Mouse (Mus musculus): Measurements from ENCODE around the gene C2cd2. TPM values are rescaled to one million over a fixed set of nuclear protein-coding genes. Genes with fewer than 3 reads are reported as not detected.

Gene C2cd2
- total RNA-seq, 1 experiment from 2014 or later, result 7.4 TPM

DNA sequence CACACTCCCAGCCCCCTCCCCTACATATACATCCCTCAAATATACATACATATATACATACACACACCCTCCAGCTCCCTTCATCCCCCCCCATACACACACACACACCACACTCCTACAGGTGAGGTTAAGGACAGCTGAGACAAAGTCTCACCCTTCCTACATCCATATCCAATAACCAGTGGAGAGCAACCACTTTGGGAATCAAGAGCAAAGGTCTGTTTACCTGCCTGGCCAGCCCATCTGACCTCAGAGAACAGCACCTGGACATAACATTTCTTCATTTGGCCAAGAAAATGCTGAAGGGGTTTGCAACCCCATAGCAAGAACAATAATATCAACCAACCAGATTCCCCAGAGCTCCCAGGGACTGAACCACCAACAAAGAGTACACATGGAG lies 56.1 kb downstream of the C2cd2 start:
- no peak for ATAC-seq (ENCODE audit: extremely low read depth, insufficient number of reproducible peaks, low FRiP score, poor library complexity, severe bottlenecking)

DNA sequence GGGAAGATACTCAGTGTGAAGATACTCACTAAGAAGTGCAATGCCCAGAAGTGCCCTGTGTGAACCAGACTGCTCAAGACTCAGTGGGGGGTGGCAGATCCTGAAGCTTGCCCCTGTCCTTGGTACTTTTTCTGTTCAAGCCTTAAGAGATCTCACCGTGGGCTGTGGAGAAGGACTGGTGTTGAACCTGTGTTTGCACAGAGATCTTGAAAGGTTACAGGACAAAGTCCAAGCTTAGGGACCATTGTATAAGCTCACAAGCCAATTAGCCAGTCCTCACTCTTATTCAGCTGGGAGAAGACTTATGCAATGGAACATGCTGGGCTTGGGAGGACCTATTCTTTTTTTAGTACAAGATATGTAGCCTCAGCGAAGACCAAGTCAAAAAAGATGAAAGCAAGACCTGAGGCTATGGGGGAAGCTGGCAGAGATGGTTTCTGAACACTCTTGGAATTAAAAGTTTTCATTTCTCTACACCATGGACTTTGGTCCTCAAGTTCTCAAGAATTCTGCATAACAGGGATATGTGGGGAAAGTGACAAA lies 56.9 kb downstream of the C2cd2 start:
- ATAC-seq (ENCODE audit: extremely low read depth, insufficient number of reproducible peaks, low FRiP score, poor library complexity, severe bottlenecking), result no peak

DNA sequence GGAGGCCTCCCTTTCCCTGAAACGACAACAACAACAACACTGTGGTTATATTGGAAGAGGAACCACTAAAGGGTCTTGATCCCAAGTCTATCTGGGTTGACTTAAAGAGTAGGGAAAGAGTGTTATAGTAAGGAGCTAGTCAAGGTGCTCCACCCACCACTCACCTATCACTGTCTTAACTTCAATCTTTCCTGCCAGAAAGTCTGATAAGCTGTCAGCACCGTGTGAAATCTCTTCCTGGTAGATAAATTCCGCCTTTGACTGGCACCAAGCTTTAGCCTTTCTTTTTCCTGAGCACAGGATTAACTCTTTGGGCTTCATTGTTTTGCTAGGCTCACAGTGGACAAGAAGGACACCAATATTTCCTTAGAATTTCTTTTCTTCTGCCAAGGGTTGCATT lies 58.4 kb downstream of the C2cd2 start:
- ATAC-seq (ENCODE audit: extremely low read depth, insufficient number of reproducible peaks, low FRiP score, poor library complexity, severe bottlenecking), result no peak

DNA sequence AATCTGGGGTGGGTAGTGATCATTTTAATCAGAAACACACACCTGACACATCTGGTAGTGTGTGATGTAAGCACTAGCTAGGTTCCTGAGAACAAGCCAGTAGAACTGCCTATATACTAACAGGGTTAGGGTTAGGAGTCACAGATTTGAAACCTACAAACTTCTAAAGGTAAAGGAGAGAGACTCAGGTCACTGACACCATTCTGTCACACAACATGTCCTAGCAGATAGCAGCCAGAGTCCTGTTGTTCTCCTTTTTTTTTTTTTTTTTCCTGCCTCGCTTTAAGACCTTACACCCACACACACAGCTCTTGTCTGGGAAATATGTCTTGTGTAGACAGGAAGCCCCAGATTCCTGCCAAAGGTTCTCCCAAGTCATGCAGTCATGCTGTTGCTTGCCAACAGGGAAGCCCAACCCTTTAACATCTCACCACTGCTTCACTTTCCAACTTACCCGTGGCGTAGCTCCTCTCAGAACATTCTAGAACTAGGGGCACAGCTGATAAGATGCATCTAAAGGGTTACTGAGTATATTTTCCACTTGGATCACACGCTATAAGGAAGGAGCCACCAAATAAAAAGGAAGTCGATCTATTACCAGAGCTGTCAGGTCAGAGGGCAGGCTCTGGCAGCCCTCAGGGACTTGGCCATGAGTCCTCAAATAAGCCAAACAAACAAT lies 64.9 kb downstream of the C2cd2 start:
- ATAC-seq (ENCODE audit: extremely low read depth, insufficient number of reproducible peaks, low FRiP score, poor library complexity, severe bottlenecking), result no peak

DNA sequence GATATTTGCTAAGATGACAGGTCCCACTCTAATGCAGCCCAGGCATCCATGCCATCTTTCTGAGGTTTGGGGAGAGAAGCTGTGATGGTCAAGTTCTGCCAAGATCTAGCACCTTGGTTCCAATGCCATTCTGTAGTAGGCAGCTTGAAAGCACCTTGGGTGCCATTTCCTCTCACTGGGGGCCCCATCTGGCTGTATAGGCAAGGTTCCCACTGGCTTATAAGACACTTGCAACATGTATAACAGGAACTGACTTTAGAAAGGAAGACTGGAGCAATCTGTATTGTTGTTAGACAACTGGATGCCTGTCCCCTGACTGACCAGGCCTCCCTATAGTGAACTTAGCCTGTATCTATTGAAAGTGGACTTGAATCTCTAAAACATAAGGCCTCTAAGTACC lies 74.6 kb downstream of the C2cd2 start:
- ATAC-seq (ENCODE audit: extremely low read depth, insufficient number of reproducible peaks, low FRiP score, poor library complexity, severe bottlenecking), result no peak

DNA sequence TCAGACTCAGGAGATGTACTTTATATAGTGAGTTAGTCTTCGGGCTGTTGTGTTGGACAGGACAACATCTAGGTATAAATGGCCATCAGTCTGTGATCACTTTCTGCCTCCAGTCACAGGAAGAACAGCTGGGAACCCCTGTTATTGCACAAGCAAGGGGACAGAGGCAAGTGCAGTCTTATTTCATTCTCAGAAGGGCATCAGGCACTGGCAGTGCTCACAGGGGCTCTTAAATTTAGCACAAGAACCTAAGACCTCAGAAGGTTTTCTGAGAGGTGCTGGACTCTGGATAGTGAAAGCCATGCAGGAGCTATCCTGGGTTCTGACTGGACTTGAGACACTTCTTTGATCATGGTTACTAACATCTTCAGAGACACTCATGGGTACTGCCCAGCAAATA lies 78.7 kb downstream of the C2cd2 start:
- no peak for ATAC-seq (ENCODE audit: extremely low read depth, insufficient number of reproducible peaks, low FRiP score, poor library complexity, severe bottlenecking)

DNA sequence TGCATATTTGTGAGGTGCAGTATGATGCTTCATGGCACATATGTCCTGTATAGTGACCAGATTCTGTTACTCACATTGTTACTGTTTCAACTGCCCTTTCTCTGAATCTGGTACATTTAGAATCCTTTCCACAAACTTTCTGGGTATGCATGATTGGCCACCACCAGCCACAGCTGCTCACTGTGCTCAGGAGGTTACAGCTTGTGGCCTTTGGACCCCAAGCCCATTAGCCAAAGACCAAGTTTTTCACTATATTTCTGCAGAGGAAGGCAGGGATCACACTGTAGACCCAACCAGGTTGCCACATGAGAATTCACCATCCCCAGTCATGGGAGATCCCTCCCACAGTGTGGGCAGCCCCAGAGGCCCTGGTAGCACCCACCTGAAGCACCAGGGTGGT lies 79.5 kb downstream of the C2cd2 start:
- no peak for ATAC-seq (ENCODE audit: extremely low read depth, insufficient number of reproducible peaks, low FRiP score, poor library complexity, severe bottlenecking)

DNA sequence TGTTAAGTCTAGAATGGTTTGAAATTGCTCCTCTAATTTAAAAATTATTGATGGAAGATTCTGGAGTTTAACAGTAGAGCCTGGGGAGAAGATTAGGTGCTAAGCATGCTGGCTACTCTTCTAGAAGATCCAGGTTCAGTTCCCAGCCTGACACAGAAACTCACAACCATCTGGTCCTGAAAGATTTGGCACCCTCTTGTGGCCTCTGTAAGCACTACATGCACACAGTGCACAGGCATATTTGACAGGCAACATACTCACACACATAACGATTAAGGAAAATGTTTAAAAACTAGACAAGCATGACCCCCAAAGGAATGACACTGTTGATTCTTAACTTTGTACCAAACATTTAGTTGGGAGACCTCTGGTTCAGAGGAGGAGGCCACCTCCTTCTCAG lies 83.3 kb downstream of the C2cd2 start:
- peak; percentile 60; the same call in 1 of the 2 replicates for ATAC-seq (ENCODE audit: extremely low read depth, insufficient number of reproducible peaks, low FRiP score, poor library complexity, severe bottlenecking)

DNA sequence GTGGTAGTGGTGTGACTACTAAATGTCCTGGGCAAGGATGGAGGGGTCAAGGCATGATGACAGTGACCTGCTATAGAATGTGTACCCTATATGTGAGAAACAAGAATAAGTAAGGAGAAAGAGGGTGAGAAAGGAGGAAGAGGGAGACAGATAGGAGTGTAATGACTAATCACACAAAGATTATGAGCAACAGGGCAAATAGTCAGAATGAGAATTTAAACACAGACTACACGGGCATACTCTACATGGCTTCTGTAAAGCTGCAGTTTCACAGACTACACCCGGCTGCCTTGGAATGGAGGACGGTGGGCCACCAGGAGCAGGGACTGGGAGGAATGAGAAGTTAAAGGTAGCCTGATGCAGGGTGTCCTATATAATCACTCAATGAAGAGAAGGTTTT lies 84.9 kb downstream of the C2cd2 start:
- ATAC-seq (ENCODE audit: extremely low read depth, insufficient number of reproducible peaks, low FRiP score, poor library complexity, severe bottlenecking), result no peak

DNA sequence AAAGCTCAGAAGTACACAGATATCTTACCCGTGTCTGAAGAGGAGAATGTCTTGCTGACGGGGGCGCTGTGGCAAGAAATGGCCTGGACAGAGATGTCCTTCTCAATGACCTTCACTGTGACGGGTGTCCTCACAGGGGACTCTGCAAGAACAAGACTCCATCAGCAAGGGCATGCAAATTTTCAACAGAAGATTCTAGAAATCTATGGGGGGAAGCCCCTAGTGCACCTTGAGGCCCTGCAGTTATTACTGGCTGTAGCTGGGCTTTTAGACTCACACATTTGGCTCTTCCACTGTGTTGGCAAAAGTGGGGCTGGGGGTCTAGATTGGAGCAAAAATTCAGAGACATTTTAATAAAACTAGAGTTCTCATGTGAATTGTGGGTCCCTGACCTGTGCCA lies 87.3 kb downstream of the C2cd2 start:
- ATAC-seq (ENCODE audit: extremely low read depth, insufficient number of reproducible peaks, low FRiP score, poor library complexity, severe bottlenecking), result no peak

DNA sequence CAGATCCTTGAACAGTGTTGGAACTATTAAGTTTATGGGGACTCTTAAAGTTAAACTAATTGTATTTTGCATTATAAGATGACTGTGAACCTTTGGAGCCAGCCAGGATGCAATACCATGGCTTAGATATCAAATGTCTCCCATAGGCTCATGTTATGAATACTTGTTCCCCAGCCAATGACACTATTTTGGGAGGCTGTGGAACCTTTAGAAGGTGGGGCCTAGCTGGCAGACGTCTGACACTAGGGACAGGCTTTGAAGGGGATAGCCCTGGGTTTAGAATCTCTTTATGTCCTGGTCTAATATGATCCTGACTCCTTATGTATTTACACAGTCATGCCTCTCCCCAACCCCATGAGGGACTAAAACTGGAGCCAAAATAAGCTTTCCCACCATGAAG lies 88.0 kb downstream of the C2cd2 start:
- no peak for ATAC-seq (ENCODE audit: extremely low read depth, insufficient number of reproducible peaks, low FRiP score, poor library complexity, severe bottlenecking)

DNA sequence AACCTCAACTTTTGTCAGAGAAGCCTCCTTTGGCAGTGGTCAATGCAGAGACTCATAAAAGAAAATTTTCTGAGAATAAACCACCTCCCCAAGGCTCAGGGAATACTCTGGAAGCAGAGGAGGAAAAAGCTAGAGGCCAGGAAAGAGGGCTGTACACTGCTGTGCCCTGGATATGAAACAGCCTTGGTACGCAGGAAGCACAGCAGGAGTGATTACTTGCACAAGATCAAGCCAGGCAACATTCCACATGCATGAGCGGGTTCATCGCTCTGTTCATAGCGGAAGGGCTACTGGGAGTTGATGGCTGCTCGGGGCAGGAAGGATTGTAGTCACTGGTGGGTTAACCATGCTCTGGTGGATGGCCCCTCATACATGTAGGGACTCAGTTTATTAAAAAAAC lies 89.7 kb downstream of the C2cd2 start:
- ATAC-seq (ENCODE audit: extremely low read depth, insufficient number of reproducible peaks, low FRiP score, poor library complexity, severe bottlenecking), result no peak

DNA sequence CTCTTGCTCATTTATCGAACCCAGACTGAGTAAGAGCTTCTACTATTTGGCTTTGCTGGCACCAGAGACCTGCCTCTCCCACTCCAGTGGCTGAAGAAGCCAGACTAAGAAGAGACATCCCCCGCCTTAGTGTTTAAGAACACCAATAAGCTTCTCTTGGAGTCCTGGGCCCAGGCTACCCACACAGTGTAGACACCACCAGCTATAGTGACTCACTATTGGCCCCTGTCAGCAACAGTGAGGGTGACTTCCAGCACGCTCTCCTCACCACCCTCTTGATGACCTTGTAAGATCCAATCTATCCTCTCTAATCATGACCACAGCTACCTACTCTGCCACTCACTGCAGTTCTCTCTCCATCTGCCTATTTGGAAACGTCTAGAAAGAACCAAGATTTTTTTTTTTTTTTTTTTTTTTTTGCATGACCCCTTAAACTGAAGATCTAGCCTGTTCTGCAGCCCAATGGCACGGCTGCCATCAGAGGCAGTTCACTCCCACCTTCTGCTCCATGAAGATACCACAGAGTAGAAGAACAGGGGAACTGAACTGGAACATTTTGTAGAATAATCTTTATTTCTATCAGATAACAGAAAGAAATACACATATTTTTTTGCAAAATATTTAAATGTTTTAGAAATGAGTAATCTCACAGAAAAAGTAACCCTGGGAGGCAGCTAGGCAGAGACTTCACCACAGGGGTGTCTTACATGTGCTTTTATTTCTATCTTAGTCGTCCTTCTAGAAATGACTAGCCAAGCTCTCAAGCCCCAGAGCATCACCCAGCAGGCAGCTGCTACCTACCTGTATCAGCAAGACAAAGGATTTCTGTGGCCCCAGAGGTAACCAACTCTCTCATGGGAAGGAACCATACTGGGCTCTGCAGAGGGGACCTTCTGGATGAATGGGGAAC lies 93.0 kb downstream of the C2cd2 start:
- ATAC-seq (ENCODE audit: extremely low read depth, insufficient number of reproducible peaks, low FRiP score, poor library complexity, severe bottlenecking), result no peak

DNA sequence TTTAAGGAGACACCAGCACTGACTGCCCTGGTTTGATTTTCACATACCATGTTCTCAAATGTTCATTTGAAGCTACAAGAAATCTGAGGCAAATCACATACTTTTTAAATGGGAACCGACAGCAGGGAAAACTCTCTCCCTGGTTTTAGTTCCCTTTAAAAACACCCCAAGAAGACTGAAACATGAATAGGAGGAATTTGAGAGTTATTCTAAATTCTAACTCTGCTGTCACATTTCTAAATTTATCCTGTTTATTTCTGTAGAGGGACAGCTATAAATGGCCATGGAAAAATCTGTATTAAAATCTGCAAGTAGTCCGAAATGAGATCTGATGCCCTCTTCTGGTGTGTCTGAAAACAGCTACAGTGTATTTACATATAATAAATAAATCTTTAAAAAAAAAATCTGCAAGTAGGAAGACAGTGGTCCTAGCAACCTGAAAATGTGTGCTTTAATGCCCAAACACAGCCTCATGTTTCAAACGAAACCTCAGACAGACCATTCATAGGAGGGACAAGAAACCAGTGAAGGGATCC lies 98.4 kb downstream of the C2cd2 start:
- ATAC-seq (ENCODE audit: extremely low read depth, insufficient number of reproducible peaks, low FRiP score, poor library complexity, severe bottlenecking), result no peak

DNA sequence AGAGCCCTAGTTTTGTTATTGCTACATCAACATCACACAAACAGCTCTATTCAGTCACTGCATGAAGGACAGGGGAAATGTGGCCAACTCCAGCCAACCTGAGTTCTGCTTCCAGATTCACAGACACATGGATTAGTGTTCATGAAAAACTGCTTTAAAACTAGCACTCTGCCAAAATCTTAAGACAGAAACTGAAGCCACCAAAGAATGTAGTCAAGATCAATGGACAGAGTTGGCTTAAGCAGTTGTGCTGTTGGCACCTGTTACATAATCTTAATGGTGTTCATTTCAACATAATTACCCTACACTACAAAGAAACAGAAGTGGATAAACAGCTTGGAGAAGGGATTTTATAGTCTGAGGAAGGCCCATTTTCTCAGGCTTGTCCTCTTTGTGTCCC lies 106.3 kb downstream of the C2cd2 start:
- no peak for ATAC-seq (ENCODE audit: extremely low read depth, insufficient number of reproducible peaks, low FRiP score, poor library complexity, severe bottlenecking)

DNA sequence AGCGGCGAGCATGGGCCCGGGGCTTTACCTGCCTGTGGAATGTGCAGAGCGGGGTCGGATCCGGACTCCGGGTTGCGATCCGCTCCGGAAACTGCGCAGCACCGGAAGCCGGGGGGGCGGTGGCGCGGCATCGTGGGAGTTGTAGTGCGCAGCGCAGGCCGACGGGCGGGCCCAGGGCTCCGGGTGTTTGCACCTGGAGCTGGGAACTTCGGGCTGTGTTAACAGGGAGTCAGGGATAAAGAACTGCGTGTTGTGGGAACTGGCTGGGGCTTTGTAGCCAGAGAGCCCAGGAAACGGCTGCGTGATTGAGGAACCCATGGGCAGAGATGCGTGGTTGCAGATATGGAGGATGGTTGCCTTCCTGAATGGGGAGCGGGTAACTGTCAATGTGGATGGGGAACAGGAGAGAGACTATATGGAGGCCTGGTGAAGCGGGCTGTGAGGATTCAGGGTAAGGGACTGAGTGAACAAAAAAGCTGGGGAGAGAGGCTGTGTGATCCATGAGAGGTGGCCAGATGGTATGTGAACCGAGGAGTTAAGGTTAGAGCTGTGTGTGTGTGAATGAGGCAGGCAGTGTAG lies 110.6 kb downstream of the C2cd2 start, which contains the start of gene Prdm15:
Gene Prdm15 (minus strand): TSS at position 110 of the 579 bp plus-strand sequence.
- ATAC-seq (ENCODE audit: extremely low read depth, insufficient number of reproducible peaks, low FRiP score, poor library complexity, severe bottlenecking), result peak; percentile 58

DNA sequence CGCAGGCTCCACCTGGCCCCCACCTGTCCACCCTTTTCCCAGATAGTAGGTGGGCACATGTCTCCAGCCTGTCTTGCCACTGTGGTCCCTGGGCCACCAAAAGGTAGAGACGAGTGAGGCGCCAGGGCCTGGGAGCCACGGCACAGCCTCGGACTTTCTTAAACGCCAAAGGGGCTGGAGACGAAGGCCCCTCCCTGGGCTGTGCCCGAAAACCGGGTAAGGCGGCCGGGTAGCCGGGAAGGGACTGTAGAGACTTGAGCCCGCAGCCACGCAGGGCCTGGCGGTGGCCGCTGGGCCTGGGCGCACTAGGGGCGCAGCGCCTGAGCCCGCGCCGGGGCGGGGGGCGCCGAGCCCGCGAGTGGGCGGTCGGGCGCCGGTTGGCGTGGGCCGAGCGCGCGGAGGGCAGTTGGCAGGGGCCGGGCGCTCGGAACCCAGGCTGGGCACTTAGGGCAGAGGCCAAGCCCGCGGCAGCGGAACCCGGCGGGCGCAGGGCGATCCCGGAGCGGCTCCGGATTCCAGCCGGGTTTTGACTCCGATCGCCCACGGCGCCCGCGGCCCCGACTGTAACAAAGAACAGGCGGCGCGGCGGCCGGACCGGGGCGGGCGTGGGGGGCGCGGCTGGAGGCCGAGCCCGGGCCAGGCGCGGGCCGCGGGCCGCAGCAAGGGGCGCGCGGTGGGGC lies 111.2 kb downstream of the C2cd2 start:
- ATAC-seq (ENCODE audit: extremely low read depth, insufficient number of reproducible peaks, low FRiP score, poor library complexity, severe bottlenecking), result peak; percentile 55

DNA sequence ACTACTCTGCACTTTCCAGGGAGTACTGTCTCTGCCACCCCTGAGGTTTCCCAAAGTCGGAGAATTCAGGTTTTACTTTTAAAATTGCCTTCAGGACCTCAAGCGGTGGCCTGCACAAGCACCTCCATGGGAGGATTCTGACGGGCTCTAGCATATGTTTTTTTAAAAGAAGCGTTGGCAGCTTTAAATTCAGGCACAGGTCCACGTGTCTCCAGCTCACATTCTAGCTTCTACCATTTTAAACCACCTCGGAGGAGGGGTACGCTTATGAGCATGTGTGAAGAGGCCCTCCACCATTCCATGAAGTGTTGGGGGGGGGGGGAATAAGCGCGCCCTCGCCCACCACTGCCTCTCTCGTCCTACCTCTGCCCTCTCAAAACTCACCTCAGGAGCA lies 111.7 kb downstream of the C2cd2 start:
- ATAC-seq (ENCODE audit: extremely low read depth, insufficient number of reproducible peaks, low FRiP score, poor library complexity, severe bottlenecking), result no peak

DNA sequence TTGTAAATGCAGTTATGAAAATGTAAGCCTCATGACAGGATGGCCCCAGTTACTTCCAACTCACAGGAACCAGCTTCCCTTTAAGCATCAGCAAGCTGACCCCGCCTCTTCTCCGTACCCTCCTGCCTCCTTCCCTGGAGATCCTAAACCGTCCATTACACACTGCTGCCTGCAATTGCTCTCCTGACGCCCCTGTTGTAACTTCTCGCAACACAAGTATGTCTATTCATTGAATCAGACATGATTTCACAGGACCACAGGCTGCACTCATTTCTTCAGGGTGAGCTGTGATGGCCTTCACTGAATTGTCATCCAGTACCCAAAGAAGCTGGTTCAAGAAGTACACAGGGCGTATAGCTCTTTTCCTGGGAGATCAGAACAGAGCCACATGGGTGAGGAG lies 113.6 kb downstream of the C2cd2 start:
- ATAC-seq (ENCODE audit: extremely low read depth, insufficient number of reproducible peaks, low FRiP score, poor library complexity, severe bottlenecking), result no peak
